Mouse (Mus musculus): Measurements from ENCODE around the gene Rnf186.

DNA sequence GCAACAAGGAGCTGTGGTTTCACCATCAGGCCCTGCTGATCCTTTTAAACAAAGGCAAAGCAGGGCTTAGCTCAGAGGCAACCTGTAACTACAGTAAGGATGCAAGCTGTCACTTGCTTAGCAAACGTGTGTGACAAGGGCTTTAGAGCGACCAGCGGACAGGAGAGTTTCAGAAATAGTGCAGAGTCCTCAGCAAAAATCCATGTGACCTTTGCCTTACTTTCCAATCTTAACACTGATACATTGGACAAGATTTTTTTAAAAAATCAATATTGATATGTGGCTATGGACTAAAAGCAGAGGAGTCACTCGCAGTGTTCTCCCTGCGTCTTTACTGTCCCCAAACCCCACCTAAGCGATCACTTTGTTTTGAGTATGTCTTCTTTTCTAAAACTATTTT lies 4.5 kb downstream of the Rnf186 start:
- TF ChIP-seq EP300 (optimal IDR thresholded peaks at IDR 0.05) = no peak
- no peak for TF ChIP-seq CTCF (IDR thresholded peaks at IDR 0.05; ENCODE audit: low read depth)

Measured in stomach, postnatal 0 days (tissue).